Mouse (Mus musculus) spleen, embryonic (tissue): ENCODE results near the gene Acnat2.
"Not testable (repeated sequence)": the region's sequence is repeated elsewhere in the genome, so short reads cannot be mapped to it uniquely, and the experiment has no call there.

Experiments used
- CTCF ChIA-PET: fragments of 350-600 bp; sonication (Branson Sonifier 250); formaldehyde crosslinking; loops from one replicate; lab custom pipeline; 2022; lab: Charles Lee

Acnat2 gene

DNA sequence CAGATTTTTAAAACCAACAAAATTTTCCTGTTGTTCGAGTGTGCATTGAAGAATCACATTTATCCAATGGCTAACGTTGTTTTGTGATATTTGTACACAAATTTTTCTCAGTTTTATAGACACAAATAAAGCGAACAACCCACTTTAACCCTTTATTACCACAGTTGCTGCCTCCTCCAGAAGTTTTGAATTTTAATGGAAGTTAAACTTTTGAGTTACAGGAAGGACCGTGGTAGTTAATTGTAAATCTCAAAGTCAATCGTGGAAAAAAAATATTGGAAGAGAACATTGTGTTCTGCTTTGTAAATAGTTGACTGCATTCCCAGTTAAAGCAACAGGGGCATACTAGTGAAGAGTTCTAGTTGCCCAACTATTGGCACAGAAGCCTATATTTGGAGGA, at the start of gene Acnat2:
Gene Acnat2, minus strand, starts transcription at position 195 of the 400 bp plus-strand sequence.
- CTCF ChIA-PET, result not testable (repeated sequence)

- CTCF ChIA-PET, result no interaction called here
Measured at GRCm38 (mm10) chr4:49456171-49456570, 48.2 kb upstream of the Acnat2 start.

DNA sequence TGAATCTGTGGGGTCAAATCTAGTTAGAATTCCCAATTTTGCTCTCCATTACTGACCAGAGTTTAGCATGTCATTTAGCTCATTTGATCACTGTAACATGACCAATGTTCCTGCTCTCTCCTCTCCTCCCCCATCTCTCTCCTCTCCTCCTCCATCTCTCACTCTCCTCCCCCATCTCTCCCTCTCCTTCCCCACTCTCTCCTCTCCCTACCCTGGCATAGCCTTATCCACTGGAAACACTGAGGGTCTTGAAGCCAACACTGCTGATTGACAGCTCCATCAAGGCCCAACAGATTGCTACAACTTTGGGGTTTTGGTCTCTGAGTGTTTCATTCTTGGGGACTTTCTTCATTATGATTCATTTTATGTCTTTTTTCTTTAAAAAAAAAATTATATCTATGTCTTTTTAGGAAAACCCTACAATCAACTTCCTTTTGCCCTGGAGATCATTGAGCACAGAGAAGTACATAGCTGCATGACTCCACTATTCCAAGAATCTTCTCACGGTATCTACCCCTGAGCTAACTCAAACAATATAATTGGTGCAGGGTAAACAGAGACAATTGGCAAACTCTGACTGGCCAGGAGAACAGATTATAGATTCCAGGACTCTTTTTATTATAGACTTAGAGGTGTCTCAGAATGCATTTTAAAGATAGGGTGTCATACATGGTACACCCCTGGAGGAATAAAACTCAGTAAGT, 44.0 kb upstream of the Acnat2 start:
- CTCF ChIA-PET, result no interaction called here

DNA sequence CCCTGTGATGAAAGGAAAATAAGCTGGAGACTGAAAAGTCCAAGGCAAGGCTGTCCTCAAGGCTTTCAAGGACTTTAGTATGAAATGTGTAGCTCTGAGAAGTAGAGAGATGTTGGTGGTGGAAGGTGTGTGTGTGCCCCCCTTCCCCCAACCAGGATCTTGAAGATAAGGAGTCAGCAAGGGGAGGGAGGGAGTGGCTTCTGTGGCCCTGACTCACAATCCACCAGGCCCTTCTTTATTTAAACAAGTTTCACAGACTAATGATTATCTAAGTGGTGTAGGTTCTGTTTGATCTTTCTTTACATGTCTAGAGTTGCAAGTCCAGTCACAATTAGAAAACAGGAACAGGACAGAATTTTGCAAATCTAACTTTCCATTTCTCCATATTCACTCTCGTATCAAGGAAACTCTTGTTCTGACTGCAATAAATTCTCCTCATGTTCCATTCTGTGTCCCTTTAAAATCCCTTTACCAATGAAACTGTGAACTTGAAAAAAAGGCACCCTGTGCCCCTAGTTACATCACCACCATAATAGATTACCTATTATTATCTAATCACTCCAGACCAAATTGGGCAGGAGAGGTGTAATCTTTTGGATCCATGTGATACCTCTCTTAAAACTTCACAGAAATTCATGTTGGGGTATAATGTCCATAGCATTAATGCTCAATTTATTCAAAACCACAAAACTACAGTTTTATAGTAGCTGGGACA, 43.3 kb upstream of the Acnat2 start:
- CTCF ChIA-PET, result not testable (repeated sequence)

DNA sequence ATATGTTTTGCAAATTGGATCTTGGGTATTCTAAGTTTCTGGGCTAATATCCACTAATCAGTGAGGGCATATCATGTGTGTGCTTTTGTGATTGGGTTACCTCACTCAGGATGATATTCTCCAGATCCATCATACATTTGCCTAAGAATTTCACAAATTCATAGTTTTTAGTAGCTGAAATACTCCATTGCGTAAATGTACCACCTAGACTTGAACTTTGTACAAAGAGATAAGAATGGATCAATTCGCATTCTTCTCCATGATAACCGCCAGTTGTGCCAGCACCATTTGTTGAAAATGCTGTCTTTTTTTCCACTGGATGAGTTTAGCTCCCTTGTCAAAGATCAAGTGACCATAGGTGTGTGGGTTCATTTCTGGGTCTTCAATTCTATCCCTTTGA, 29.0 kb upstream of the Acnat2 start:
- CTCF ChIA-PET, result not testable (repeated sequence)

DNA sequence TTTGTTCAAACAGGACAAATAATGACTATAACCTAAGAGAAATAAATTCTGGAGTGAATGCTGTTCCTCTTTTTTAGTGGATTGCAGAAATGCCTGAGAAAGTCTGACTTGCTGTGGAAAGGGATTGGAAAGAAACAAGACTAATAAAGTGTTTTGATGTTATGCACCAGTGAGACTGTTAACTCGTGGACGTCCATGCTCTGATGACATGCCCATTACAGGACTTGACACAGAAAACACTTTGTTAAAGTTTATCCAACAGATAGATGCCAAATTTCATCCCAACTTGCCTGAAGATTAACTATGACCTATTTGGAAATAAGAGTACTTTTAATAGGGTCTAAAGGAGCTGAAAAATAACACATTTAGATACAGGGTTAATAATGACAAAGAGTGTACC, 2.2 kb upstream of the Acnat2 start:
- CTCF ChIA-PET, result not testable (repeated sequence)

- CTCF ChIA-PET, result no interaction called here
Measured at GRCm38 (mm10) chr4:49386873-49387272, 21.1 kb downstream of the Acnat2 start.

DNA sequence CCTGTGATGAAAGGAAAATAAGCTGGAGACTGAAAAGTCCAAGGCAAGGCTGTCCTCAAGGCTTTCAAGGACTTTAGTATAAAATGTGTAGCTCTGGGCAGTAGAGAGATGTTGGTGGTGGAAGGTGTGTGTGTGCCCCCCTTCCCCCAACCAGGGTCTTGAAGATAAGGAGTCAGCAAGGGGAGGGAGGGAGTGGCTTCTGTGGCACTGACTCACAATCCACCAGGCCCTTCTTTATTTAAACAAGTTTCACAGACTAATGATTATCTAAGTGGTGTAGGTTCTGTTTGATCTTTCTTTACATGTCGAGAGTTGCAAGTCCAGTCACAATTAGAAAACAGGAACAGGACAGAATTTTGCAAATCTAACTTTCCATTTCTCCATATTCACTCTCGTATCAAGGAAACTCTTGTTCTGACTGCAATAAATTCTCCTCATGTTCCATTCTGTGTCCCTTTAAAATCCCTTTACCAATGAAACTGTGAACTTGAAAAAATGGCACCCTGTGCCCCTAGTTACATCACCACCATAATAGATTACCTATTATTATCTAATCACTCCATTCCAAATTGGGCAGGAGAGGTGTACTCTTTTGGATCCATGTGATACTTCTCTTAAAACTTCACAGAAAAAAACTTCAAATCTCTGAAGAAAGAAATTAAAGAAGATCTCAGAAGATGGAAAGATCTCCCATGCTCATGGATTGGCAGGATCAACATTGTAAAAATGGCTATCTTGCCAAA, 24.2 kb downstream of the Acnat2 start:
- CTCF ChIA-PET, result not testable (repeated sequence)

DNA sequence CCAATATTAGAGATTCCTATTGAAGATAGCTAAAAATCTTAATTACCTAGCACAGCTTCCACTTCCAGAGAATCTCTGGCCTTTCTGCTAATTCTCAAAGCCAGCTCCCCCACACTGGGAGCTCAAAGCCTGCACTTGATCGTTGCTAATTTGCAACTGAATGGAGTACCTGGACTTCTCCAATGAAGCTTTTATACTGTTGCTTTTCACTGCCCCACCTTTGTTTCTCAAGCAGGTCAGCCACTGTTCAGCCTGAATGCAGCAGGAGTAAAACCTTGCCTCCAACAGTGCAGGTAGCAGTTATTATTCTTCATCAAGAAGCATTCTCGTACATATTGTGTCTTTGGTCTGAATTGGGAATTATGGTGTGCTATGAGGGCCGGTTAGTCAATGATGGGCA, 39.9 kb downstream of the Acnat2 start:
- CTCF ChIA-PET, result not testable (repeated sequence)

- CTCF ChIA-PET, result no interaction called here
Measured at GRCm38 (mm10) chr4:49357097-49357496, 50.9 kb downstream of the Acnat2 start.

DNA sequence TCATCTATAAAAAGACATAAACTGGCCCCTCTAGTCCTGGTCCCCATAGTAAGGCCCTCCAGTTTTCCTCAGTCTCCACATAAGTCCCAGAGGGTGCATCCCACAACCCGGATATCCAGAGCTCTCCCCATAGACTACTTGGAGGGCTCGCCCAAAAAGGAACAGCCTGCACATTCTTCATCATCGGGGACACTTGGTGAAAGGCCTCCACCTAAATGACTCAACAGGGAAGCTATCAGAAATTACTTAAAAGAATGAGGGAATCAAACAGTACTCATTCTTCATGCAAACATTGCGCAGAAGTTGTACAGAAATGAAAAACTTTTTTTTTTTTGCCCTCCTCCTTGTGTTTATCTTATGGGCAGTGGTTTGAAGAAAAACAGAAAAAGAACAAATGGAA, 57.5 kb downstream of the Acnat2 start:
- CTCF ChIA-PET, result no interaction called here

GRCm38 (mm10) chr4:49348677-49349076, 59.3 kb downstream of the Acnat2 start:
- CTCF ChIA-PET, result no interaction called here

GRCm38 (mm10) chr4:49348001-49348400, 60.0 kb downstream of the Acnat2 start:
- CTCF ChIA-PET, result not testable (repeated sequence)

GRCm38 (mm10) chr4:49340091-49340490, 67.9 kb downstream of the Acnat2 start:
- CTCF ChIA-PET, result not testable (repeated sequence)

DNA sequence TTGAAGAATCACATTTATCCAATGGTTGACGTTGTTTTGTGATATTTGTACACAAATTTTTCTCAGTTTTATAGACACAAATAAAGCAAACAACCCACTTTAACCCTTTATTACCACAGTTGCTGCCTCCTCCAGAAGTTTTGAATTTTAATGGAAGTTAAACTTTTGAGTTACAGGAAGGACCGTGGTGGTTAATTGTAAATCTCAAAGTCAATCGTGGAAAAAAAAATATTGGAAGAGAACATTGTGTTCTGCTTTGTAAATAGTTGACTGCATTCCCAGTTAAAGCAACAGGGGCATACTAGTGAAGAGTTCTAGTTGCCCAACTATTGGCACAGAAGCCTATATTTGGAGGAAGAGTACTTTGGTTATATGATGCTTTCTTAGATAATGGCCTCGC, 70.0 kb downstream of the Acnat2 start:
- CTCF ChIA-PET, result not testable (repeated sequence)
